Mouse (Mus musculus) erythroblast, embryonic 14.5 days (primary cell): ENCODE measurements around the gene Amtn.

Experiments used
- GATA1 ChIP-seq: IDR thresholded peaks from 2 replicates; pipeline ENCODE4 v1.6.1; 2012; ENCODE audit warnings: low read length, inconsistent platforms, mixed read lengths
- TAL1 ChIP-seq: IDR thresholded peaks from 3 replicates; pipeline ENCODE4 v1.6.1; 2012; ENCODE audit warnings: low read length, inconsistent platforms, mixed read lengths

DNA sequence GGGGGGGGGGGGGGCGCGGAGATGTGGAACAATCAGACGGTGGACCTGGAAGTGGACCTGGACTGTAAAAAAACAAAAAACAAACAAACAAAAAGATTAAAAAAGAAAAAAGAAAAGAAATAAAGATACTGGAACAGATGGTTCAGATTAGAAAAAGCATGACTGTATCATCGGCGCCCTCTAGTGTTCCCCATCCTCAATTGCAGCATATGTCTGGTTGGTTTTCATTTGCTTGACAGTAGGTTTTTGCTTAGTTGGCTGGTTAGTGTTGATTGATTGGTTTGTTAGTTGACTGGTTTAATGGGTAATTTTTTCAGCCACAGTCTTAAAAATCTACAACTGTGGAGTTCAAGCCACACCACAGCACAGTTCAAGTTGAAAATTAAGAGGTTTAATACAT is 11.1 kb upstream of the Amtn start:
- TF ChIP-seq TAL1: no peak
- TF ChIP-seq GATA1: no peak
